Mouse (Mus musculus): ENCODE data around the gene Gm17657.

Gm17657 gene

GRCm38 (mm10) chr17:29549543-29550428 is at the start of gene Gm17657, which contains the start of gene Tbc1d22b:
Gene Gm17657, minus strand, starts transcription at chr17:29549638.
Gene Tbc1d22b, plus strand, starts transcription at chr17:29549785.
- peak; percentile 96 for DNase-seq (ENCODE audit: low spot score)

- no peak for DNase-seq (ENCODE audit: low spot score)
Observed at GRCm38 (mm10) chr17:29599051-29599450, 49.6 kb upstream of the Gm17657 start.

- no peak for DNase-seq (ENCODE audit: low spot score)
Observed at GRCm38 (mm10) chr17:29596771-29597132, 47.3 kb upstream of the Gm17657 start.

DNA sequence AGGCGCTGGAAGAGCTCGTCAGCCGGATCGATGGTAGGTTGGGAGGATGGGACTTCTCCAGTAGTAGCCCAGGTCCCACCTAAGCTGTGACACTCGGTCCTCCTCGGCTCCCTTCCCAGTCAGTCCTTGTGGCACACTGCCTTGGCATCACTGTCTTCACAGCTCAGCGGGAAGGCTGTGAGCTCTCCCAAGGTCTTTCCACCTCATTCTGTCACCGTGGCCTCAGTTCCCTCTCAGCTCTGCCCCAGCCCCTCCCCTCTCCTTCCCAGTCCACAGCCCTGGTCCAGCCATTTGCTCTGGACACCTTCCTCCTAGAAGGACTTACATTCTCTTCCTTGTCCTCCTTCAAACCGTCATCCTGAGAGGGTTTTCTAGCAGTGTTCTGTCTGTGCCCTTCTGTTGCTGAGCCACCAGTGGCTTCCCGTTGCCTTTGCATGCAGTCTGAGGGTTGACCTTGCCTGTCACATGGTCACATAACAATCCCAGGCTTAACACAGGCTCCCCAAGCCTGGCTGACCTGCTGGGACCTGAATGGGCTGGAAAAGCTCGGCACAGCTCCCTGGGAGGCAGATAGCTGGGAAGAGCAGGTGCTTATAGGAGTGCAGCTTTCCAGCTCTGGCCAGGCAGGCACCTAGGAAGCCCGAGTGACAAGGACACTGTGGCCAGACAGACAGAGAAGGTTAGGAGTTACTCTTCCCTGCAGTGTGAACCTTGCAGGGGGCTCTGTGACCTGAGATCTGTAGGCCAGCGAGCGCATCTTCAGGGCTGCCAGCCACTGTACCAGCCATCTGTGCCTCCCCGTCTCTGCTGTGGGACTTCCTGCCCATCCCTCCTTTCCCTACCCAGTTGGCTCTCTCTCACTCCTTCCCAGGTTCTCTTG is 46.7 kb upstream of the Gm17657 start:
- DNase-seq (ENCODE audit: low spot score), result no peak

- DNase-seq (ENCODE audit: low spot score), result peak; percentile 27
Observed at GRCm38 (mm10) chr17:29589221-29589898, 39.9 kb upstream of the Gm17657 start.

GRCm38 (mm10) chr17:29586921-29587320 is 37.5 kb upstream of the Gm17657 start:
- no peak for DNase-seq (ENCODE audit: low spot score)

- no peak for DNase-seq (ENCODE audit: low spot score)
Observed at GRCm38 (mm10) chr17:29585446-29585845, 36.0 kb upstream of the Gm17657 start.

DNA sequence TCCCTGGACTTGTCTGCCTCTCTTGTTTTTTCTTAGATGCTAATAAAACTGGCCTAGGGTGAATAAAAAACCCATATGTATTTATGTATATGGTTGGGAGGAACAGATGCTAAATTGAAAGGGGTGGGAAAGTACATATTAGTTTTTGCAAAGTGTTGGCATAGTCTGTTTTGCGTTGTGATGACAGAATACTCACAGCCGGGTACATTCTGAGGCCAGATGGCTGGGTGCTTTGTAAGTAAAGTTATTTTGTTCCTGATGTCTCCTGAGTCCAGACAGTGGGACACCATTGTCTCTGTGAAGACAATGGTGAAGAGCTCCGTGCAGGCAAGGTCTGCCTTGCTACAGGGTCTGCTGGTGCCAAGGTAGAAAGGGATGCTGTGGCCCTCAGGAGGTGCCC is 35.3 kb upstream of the Gm17657 start:
- DNase-seq (ENCODE audit: low spot score), result no peak

- no peak for DNase-seq (ENCODE audit: low spot score)
Observed at GRCm38 (mm10) chr17:29584306-29584705, 34.9 kb upstream of the Gm17657 start.

- DNase-seq (ENCODE audit: low spot score), result no peak
Observed at GRCm38 (mm10) chr17:29583569-29583968, 34.1 kb upstream of the Gm17657 start.

DNA sequence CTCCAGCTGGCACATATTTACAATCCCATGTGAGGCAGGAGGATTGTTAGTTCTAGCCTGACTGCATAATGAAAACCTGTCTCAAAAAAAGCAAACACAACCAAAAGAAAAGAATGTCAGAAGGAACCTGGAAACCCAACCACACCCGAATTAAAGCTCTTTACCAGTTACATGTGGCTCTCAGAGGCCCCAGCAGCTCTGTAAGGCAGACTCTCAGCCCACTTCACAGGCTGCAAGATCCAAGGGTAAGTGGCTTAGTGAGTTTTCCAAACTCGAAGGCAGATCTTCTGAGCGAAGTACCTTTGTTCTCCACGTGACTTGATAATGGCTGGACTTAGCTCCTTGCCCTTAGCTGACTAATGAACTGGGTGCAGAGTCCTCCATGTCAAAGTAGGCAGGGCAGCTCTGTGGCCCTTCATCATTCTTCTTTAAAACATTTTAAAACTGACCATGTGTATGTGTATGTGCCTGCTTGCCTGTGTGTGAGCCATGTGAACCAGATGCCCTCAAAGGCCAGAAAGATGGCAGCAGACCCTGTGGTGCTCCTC is 30.2 kb upstream of the Gm17657 start:
- DNase-seq (ENCODE audit: low spot score), result no peak

- DNase-seq (ENCODE audit: low spot score), result no peak
Observed at GRCm38 (mm10) chr17:29569831-29570230, 20.4 kb upstream of the Gm17657 start.

DNA sequence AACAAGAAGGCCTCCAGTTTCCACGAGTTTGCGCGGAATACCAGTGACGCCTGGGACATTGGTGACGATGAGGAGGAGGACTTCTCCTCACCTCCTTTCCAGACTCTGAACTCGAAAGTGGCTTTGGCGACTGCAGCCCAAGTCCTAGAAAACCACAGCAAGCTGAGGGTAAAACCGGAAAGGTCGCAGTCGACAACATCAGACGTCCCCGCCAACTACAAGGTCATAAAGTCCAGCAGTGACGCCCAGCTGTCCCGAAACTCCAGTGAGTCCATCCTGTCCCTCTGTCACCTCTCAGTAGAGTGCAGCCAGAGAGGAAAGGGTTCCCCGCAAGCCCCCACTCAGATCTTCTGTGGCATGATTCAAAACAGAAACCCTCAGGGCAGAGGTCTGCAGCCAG is 19.0 kb upstream of the Gm17657 start:
- DNase-seq (ENCODE audit: low spot score), result no peak

DNA sequence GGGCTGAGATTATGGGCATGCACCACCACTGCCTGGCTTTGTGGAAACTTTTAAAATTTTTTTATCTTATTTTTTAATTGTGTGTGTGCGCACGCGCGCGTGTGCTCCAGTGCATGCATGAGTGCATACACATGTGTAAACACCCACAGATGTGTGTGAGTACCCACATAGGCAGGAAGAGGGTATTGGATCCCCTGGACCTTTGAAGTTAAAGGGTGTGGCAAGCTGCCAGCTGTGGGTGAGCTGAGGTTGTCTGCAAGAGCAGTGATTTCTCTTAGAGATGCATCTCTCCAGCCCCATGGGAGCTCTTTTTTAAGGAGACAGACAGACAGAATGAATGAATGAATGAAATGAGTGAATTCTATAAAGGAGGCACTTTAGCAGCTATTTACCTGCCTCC is 16.1 kb upstream of the Gm17657 start:
- DNase-seq (ENCODE audit: low spot score), result no peak

DNA sequence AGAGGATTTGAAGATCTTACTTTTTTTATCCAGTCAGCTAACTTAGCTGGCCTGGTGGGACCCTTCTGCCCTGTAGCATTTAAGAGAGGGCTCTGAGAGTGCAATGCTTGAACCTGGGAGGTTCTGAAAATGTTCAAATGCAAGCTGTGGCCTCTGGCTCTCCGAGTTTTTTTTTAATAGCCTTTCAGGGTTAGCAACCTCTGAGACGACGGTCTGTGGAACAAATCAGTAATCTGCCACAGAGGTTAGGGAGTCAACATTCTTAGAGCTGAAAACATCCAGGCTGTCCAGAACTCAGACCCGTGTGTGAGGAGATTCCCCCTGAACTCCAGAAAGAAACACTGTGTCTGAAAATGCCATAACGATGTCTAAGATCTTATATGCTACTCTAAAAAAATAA is 9.0 kb upstream of the Gm17657 start:
- no peak for DNase-seq (ENCODE audit: low spot score)

GRCm38 (mm10) chr17:29556893-29557292 is 7.5 kb upstream of the Gm17657 start:
- no peak for DNase-seq (ENCODE audit: low spot score)

GRCm38 (mm10) chr17:29556456-29556855 is 7.0 kb upstream of the Gm17657 start:
- no peak for DNase-seq (ENCODE audit: low spot score)

DNA sequence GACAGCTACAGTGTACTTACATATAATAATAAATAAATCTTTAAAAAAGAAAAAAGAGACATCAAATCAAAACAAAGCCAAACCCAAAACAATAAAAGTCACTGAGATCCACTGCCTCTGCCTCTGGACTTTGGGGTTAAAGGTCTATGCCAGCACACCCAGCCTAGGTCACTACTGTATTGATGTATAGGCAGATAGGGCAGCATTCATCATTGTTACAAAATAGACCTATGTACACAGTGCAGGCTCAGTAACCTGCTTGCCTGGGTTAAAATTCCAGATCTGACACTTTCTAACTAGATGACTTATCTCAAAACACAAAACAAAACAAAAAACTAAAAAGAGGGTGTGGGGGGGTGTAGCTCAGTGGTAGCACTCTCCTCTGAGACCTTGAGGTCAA is 4.7 kb upstream of the Gm17657 start:
- no peak for DNase-seq (ENCODE audit: low spot score)

- DNase-seq (ENCODE audit: low spot score), result no peak
Observed at GRCm38 (mm10) chr17:29552162-29552732, 2.8 kb upstream of the Gm17657 start, which contains the start of gene Tmem217. Gene Tmem217, minus strand, starts transcription at chr17:29552385.

- no peak for DNase-seq (ENCODE audit: low spot score)
Observed at GRCm38 (mm10) chr17:29551019-29551418, 1.6 kb upstream of the Gm17657 start.

DNA sequence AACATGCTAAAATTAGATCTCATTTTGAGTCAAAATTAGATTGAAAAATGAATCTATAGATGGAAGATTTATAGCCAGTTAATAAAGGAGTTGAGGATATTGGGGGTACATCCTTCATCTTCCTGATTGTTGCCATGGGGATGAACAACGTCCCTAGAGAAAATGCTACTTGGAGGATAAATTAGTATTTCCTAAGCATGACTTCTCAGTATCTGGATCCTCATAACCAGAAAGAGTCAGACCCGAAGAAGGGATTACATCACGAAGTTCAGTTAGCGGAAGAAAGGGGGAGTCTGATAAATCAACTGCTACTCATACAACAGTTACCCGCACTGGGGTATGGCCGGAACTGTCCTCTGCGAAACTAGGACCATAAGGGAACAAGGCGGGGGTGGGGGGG is 444 bp downstream of the Gm17657 start:
- DNase-seq (ENCODE audit: low spot score), result no peak

- DNase-seq (ENCODE audit: low spot score), result no peak
Observed at GRCm38 (mm10) chr17:29548494-29548893, 944 bp downstream of the Gm17657 start.
